Mouse (Mus musculus) embryonic facial prominence, embryonic 10.5 days (tissue): ENCODE data around the gene Ptprc. TPM values are rescaled to one million over a fixed set of nuclear protein-coding genes. Genes with fewer than 3 reads are reported as not detected.

ENCODE experiments used
- DNase-seq: peaks from one replicate; pipeline ENCODE4 v3.0.0-alpha.2; 2017; ENCODE audit warnings: low spot score
- H3K27ac ChIP-seq: fragments of 300-500 bp; sonication (generic); replicated peaks from 2 replicates; pipeline ENCODE4 v1.5.1; 2016; ENCODE audit warnings: mild to moderate bottlenecking
- H3K27me3 ChIP-seq: fragments of 300-500 bp; sonication (generic); replicated peaks from 2 replicates; pipeline ENCODE4 v1.6.1; 2016; ENCODE audit warnings: low read depth, mild to moderate bottlenecking; ENCODE audit not compliant: poor library complexity, severe bottlenecking
- H3K36me3 ChIP-seq: fragments of 300-500 bp; sonication (generic); replicated peaks from 2 replicates; pipeline ENCODE4 v1.6.1; 2016; ENCODE audit warnings: mild to moderate bottlenecking, moderate library complexity
- H3K4me1 ChIP-seq: fragments of 300-500 bp; sonication (generic); 2 replicates; pipeline ENCODE4 v1.6.1; 2016
- H3K4me3 ChIP-seq: fragments of 300-500 bp; sonication (generic); 2 replicates; pipeline ENCODE4 v1.5.1; 2016; ENCODE audit warnings: mild to moderate bottlenecking, moderate library complexity
- H3K9me3 ChIP-seq: fragments of 300-500 bp; sonication (generic); 2 replicates; pipeline ENCODE4 v1.6.1; 2016; ENCODE audit warnings: mild to moderate bottlenecking
- WGBS: fragments of 180-500 bp; shearing (Covaris S2); methylation state at CpG from one replicate; pipeline ENCODE4 v1.1.7; 2016; 5-methylcytosine and 5-hydroxymethylcytosine counted together
- polyA plus RNA-seq: library from polyadenylated mRNA; unstranded; fragments of >200 nt; fragmentation: Nextera tagmentation; extraction: Ambion mirVana; gene quantifications from 2 replicates; pipeline ENCODE4 v1.2.1, GENCODE M21; 2016

The Ptprc gene
- polyA plus RNA-seq, 1 experiment from 2014 or later = 1.6 TPM

GRCm38 (mm10) chr1:138119895-138120294, 55.6 kb downstream of the Ptprc start:
- H3K27me3 ChIP-seq = no peaks in the 10 kb centered on the region
- H3K9me3 ChIP-seq = no peaks in the 10 kb centered on the region
- no peaks in the 10 kb centered on the region for H3K36me3 ChIP-seq
- no peak overlapping the region for H3K27ac ChIP-seq
- no peak overlapping the region for H3K4me3 ChIP-seq
- WGBS = 54% methylated on average over 12 of the region's 12 CpGs
- no peaks in the 10 kb centered on the region for H3K4me1 ChIP-seq
- no peak for DNase-seq

- no peak overlapping the region for H3K4me3 ChIP-seq
- H3K36me3 ChIP-seq = no peaks in the 10 kb centered on the region
- no peak overlapping the region for H3K27ac ChIP-seq
- H3K4me1 ChIP-seq = no peaks in the 10 kb centered on the region
- no peaks in the 10 kb centered on the region for H3K9me3 ChIP-seq
- H3K27me3 ChIP-seq = no peaks in the 10 kb centered on the region
- no peak for DNase-seq
- WGBS = 72% methylated on average over 1 of the region's 1 CpGs
Observed at GRCm38 (mm10) chr1:138093219-138093618, 82.3 kb downstream of the Ptprc start.

- Histone ChIP-seq H3K4me1 (no peaks in the 10 kb centered on the region; the same call in 1 of the 2 replicates), H3K27me3 (no peaks in the 10 kb centered on the region), H3K27ac (no peak overlapping the region), H3K36me3 (no peaks in the 10 kb centered on the region), H3K9me3 (no peaks in the 10 kb centered on the region), H3K4me3 (no peak overlapping the region)
- peak; percentile 57 for DNase-seq
- WGBS = 5% methylated on average over 1 of the region's 1 CpGs
Observed at GRCm38 (mm10) chr1:138085810-138086209, 89.7 kb downstream of the Ptprc start.

GRCm38 (mm10) chr1:138083707-138084106, 91.8 kb downstream of the Ptprc start:
- no peak for DNase-seq
- Histone ChIP-seq H3K27ac (no peak overlapping the region), H3K4me3 (no peak overlapping the region), H3K4me1 (no peaks in the 10 kb centered on the region; the same call in 1 of the 2 replicates), H3K9me3 (no peaks in the 10 kb centered on the region), H3K27me3 (no peaks in the 10 kb centered on the region), H3K36me3 (no peaks in the 10 kb centered on the region)

- Histone ChIP-seq H3K27ac (no peak overlapping the region), H3K4me1 (no peaks in the 10 kb centered on the region; the same call in 1 of the 2 replicates), H3K9me3 (no peaks in the 10 kb centered on the region), H3K4me3 (no peak overlapping the region), H3K36me3 (no peaks in the 10 kb centered on the region), H3K27me3 (no peaks in the 10 kb centered on the region)
- 94% methylated on average over 1 of the region's 1 CpGs for WGBS
- no peak for DNase-seq
Observed at GRCm38 (mm10) chr1:138080308-138080707, 95.2 kb downstream of the Ptprc start.

GRCm38 (mm10) chr1:138044196-138044945, 131.1 kb downstream of the Ptprc start:
- peaks cover 9% of the 10 kb centered on the region for H3K4me1 ChIP-seq
- H3K36me3 ChIP-seq = no peaks in the 10 kb centered on the region
- no peaks in the 10 kb centered on the region for H3K9me3 ChIP-seq
- WGBS = 43% methylated on average over 10 of the region's 10 CpGs
- DNase-seq = peak; percentile 76
- no peaks in the 10 kb centered on the region for H3K27me3 ChIP-seq
- H3K4me3 ChIP-seq = no peak overlapping the region
- H3K27ac ChIP-seq = no peak overlapping the region

GRCm38 (mm10) chr1:138040556-138040955, 135.0 kb downstream of the Ptprc start:
- WGBS = 50% methylated on average over 5 of the region's 5 CpGs
- Histone ChIP-seq H3K27me3 (no peaks in the 10 kb centered on the region), H3K4me3 (no peak overlapping the region), H3K9me3 (0 out of 2 replicates have a peak, but pooled peaks cover 2% of the 10 kb centered on the region), H3K4me1 (peaks cover 28% of the 10 kb centered on the region), H3K36me3 (no peaks in the 10 kb centered on the region), H3K27ac (peak overlapping the region; percentile 61)
- DNase-seq = no peak

GRCm38 (mm10) chr1:138039201-138039600, 136.3 kb downstream of the Ptprc start:
- no peak for DNase-seq
- 47% methylated on average over 1 of the region's 1 CpGs for WGBS
- Histone ChIP-seq H3K4me1 (peaks cover 28% of the 10 kb centered on the region), H3K4me3 (no peak overlapping the region), H3K27ac (peak overlapping the region; percentile 59), H3K36me3 (no peaks in the 10 kb centered on the region), H3K27me3 (no peaks in the 10 kb centered on the region), H3K9me3 (0 out of 2 replicates have a peak, but pooled peaks cover 2% of the 10 kb centered on the region)

- WGBS = 55% methylated on average over 5 of the region's 5 CpGs
- no peak for DNase-seq
- H3K4me1 ChIP-seq = peaks cover 28% of the 10 kb centered on the region
- no peak overlapping the region for H3K4me3 ChIP-seq
- H3K27me3 ChIP-seq = no peaks in the 10 kb centered on the region
- H3K9me3 ChIP-seq = 0 out of 2 replicates have a peak, but pooled peaks cover 2% of the 10 kb centered on the region
- peak overlapping the region; percentile 79 for H3K27ac ChIP-seq
- no peaks in the 10 kb centered on the region for H3K36me3 ChIP-seq
Observed at GRCm38 (mm10) chr1:138037484-138037883, 138.0 kb downstream of the Ptprc start.

- peak overlapping the region; percentile 30; the same call in 1 of the 2 replicates for H3K27ac ChIP-seq
- 46% methylated on average over 4 of the region's 4 CpGs for WGBS
Observed at GRCm38 (mm10) chr1:138029649-138030048, 145.9 kb downstream of the Ptprc start.

GRCm38 (mm10) chr1:138025298-138025697, 150.2 kb downstream of the Ptprc start:
- WGBS = 94% methylated on average over 1 of the region's 1 CpGs
- no peak overlapping the region for H3K27ac ChIP-seq

More at GRCm38 (mm10) chr1:138029649-138030048, 145.9 kb downstream of the Ptprc start:
- H3K9me3 ChIP-seq = no peaks in the 10 kb centered on the region
- no peak overlapping the region for H3K4me3 ChIP-seq
- peaks cover 16% of the 10 kb centered on the region for H3K4me1 ChIP-seq
- H3K36me3 ChIP-seq = no peaks in the 10 kb centered on the region
- DNase-seq = peak; percentile 15
- H3K27me3 ChIP-seq = no peaks in the 10 kb centered on the region

GRCm38 (mm10) chr1:138023601-138024000, 151.9 kb downstream of the Ptprc start:
- Histone ChIP-seq H3K36me3 (no peaks in the 10 kb centered on the region), H3K27ac (peak overlapping the region; percentile 76), H3K27me3 (no peaks in the 10 kb centered on the region), H3K4me3 (no peak overlapping the region), H3K4me1 (peaks cover 29% of the 10 kb centered on the region), H3K9me3 (no peaks in the 10 kb centered on the region)
- DNase-seq = no peak
- WGBS = 34% methylated on average over 4 of the region's 4 CpGs

More at GRCm38 (mm10) chr1:138025298-138025697, 150.2 kb downstream of the Ptprc start:
- H3K9me3 ChIP-seq = no peaks in the 10 kb centered on the region
- DNase-seq = no peak
- H3K4me3 ChIP-seq = no peak overlapping the region
- peaks cover 43% of the 10 kb centered on the region for H3K4me1 ChIP-seq
- H3K36me3 ChIP-seq = no peaks in the 10 kb centered on the region
- no peaks in the 10 kb centered on the region for H3K27me3 ChIP-seq

GRCm38 (mm10) chr1:138022918-138023295, 152.6 kb downstream of the Ptprc start:
- Histone ChIP-seq H3K4me3 (no peak overlapping the region), H3K36me3 (no peaks in the 10 kb centered on the region), H3K9me3 (no peaks in the 10 kb centered on the region), H3K4me1 (peaks cover 29% of the 10 kb centered on the region), H3K27me3 (no peaks in the 10 kb centered on the region), H3K27ac (peak overlapping the region; percentile 76)
- WGBS = 31% methylated on average over 3 of the region's 3 CpGs
- no peak for DNase-seq
